Mouse (Mus musculus): ENCODE results near the gene Wdr90. TPM values are rescaled to one million over a fixed set of nuclear protein-coding genes. Genes with fewer than 3 reads are reported as not detected.
"Not testable (repeated sequence)": the region's sequence is repeated elsewhere in the genome, so short reads cannot be mapped to it uniquely, and the experiment has no call there.

The Wdr90 gene
- total RNA-seq, 2 experiments from 2014 or later = 10.0 to 12.5 TPM

DNA sequence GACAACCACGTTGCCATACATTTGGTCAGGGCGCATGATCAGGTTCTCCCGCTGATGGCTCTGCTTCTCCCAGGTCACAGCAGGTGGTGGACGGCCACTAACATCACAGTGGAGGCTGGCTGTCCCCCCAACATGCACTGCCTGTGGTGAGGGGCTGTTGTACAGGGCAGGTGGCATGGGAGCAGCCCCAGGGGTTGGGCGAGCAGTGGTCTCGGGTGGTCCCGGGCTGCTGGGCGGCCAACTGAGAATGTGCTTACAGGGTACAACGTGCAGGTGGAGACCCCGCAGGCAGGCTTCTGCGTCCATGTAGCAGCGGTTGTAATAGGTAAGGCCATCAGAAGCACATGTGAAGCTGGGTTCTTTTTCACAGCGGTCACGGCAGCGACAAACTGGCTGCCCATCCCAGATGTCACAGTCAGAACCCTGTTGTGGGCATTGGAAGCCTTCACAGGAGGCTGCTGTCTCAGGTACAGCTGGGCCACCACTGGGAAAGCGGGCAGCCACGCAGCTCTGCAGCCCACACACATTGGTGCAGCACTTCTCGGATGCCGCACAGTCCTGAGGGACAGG, 17.4 kb upstream of the Wdr90 start:
- ATAC-seq (replicated peaks; ENCODE audit: low FRiP score, poor library complexity, severe bottlenecking) = no peak

DNA sequence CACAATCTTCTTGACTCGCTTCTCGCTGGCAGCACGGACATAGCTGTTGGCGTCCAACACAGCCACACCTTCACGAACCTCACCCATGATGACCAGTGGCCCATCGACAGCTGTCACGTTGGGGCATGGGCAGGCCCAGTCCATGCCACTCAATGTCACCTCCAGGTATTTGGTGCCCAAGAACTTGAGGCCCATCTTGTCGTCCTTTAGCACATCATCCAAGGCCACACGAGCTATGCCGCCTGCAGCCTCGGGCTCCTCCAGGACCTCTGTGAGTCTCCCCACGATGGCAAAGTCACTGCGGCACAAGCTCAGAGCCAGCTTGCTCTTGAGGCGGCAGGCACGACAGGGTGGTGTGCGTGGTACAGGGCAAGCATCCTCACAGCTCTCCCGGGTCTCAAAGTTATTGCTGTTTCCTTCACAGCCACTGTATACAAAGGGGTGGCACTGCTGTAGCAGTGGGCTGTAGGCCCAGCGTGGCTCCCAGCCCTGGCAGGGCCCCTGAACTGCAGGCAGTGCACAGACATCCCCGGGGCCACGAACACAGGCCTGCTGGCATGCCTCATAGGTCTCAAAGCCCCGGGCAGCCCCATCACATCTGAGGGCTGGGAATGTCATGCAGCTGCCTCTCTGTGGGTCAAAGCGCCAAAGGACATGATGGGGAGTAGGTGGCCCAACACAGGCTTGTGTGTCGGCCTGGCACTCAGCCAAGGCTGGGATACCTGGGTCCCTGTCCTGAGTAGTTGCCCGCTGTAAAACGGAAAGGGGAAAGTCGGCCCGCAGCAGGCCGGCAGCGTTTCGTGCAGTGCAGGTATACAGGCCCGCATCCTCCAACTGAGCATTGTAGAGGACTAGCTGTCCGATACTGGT, 16.7 kb upstream of the Wdr90 start:
- ATAC-seq (replicated peaks; ENCODE audit: low FRiP score, poor library complexity, severe bottlenecking) = no peak

DNA sequence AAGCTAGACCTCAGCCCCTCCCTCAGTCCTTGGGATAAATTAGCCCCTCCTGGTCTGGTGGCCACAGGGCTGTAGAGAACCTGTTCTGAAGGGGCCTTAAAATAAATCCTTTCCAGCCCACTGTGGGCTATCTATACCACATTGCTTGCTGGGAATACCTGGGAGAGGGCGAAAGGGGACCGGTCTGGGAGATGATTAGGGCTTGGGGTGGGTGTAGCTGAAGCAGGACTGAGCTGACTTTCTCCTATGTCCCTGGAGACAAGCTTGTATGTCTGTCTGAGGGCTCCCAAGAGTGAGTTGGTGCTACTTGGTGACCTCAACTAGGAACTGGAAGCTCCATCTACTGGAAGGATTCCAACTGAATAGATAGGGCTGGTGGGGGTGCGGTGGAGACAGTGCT, 15.7 kb upstream of the Wdr90 start:
- ATAC-seq (replicated peaks; ENCODE audit: low FRiP score, poor library complexity, severe bottlenecking) = no peak

DNA sequence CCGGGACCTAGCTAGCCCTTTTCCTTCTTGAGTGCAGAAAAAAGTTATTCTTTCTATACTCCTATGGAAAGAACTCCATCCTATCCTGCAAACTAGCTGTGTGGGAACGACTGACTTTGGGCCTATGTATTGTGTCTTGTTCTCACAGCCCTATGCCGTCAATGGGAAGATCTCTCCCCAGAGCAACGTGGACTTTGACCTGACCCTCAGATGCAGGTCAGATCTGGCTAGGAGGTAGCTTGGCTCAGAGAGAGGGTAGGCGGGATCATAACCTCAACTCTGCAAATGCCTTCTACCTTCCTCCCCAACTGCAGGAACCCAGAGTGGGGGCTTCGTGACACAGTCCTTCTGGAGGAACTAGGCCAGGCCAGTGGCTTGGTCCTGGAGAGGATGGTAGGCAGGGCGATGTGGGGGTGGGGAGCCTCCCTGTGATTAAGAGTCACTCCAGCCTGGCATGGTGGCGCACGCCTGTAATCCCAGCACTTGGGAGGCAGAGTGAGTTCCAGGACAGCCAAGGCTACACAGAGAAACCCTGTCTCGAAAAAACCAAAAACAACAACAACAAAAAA, 15.1 kb upstream of the Wdr90 start:
- ATAC-seq (replicated peaks; ENCODE audit: low FRiP score, poor library complexity, severe bottlenecking) = no peak

DNA sequence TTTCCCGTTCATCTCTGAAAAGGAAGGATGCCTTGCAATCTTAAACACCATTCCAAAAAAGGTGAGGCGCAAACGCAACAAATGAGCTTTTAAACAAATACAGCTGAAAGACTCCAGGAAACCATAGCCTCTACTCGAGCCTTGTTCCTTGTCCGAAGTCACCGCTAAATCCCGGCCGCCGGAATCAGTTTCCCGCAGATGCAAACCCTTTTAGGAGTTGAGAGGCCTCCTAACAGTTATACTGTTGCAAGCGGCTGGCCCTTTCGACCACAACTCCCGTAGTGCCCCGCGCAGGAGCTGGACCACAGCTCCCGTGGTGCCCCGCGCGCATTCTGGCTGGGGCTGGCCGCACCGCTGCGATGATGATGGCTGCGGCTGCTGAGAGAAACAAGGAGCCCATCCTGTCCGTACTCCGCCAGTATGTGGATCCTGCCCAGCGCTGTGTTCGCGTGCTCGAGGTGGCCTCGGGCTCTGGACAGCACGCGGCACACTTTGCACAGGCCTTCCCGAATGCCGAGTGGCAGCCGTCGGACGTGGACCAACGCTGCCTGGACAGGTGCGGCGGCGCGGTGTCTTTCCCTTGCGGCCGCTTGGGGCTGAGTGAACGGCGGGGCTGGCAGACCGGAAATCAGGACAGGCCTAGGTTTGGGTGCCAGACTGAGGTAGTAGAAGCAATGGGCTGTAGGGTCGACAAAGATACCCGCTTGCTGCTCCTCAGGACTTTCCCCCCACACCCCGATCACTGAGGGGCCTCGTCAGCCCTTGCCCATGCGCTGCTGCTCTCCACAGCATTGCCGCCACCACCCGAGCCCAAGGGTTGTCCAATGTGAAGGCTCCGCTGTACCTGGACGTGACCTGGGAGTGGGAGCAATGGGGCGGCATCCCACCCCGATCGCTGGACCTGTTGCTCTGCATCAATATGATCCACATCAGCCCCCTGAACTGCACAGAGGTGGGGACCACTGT, 14.2 kb upstream of the Wdr90 start:
- ATAC-seq (replicated peaks; ENCODE audit: low FRiP score, poor library complexity, severe bottlenecking) = peak; percentile 84

DNA sequence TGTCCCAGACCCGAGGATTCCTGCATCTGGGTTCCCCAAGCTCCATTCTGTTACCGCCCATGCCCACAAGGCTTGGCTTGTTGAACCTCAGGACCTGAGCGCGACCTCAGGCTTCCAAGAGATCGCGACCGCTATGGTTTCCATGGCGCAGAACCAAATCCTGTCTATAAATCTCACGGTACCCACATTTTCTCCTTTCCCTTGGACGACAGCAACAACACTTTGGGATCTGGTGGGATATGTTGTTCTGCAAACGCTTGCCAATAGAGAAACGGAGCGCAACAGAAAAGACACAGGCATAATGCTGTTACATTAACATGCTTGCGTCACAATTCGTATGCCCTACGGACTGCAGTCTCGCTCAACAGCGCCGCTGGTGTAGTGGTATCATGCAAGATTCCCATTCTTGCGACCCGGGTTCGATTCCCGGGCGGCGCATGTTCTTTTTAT, 13.4 kb upstream of the Wdr90 start, which contains the start of gene Mettl26:
Mettl26 (plus strand) TSS at position 354 of the 450 bp plus-strand sequence.
- peak; percentile 71 for ATAC-seq (replicated peaks; ENCODE audit: low FRiP score, poor library complexity, severe bottlenecking)

DNA sequence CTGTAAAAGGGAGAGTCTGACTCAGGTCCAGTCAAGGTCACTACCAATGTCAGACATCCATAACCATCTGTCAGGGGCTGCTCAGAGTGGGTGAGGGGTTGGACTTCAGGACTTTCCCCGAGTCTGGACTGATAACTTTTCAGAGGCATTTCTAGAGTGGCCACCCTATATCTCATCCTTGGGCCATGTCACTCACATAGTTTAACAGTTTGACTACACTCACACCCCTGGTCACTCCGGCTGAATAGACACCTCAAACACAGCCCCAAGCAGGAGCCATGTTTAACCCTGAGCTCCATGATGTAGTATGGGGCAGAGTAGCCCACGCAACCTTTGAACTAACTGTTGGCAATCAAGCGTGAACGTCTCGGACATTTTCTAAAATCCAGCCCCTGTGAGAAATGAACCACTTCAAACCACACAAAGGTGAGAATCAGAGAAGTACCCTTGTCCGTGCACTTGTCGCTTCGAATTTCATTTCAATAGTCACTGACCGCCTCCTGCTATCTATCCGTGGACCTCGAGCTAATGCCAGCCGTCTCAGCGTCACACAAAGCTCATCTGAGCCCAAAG, 12.9 kb upstream of the Wdr90 start:
- ATAC-seq (replicated peaks; ENCODE audit: low FRiP score, poor library complexity, severe bottlenecking) = no peak

DNA sequence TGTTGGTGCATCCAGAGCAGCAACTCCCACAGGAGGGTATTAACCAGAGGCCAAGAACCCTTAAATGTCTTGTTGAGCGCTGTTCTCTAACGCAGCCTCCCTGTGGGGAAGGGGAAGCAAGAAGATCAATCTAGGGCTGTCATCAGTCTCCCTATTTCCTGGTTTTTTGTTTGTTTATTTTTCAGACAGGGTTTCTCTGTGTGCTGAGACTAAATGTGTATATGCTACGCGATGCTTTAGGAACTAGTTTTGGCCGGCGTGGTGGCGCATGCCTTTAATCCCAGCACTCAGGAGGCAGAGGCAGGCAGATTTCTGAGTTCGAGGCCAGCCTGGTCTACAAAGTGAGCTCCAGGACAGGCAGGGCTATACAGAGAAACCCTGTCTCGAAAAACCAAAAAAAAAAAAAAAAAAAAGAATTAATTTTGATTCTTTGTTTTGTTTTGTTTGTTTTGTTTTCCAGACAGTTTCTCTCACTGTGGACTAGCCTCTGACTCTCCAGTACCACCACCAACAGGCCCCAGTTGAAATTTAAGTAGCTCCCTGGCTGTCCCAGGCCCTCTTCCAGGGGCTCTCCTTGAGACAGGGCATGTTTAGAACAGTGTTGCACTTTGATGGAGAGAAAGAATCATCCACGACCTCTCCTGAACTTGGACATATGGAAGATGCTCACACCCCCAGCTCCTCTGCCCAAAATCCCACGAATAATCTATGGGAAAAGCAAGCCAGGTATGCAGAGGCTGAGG, 12.3 kb upstream of the Wdr90 start:
- no peak for ATAC-seq (replicated peaks; ENCODE audit: low FRiP score, poor library complexity, severe bottlenecking)

DNA sequence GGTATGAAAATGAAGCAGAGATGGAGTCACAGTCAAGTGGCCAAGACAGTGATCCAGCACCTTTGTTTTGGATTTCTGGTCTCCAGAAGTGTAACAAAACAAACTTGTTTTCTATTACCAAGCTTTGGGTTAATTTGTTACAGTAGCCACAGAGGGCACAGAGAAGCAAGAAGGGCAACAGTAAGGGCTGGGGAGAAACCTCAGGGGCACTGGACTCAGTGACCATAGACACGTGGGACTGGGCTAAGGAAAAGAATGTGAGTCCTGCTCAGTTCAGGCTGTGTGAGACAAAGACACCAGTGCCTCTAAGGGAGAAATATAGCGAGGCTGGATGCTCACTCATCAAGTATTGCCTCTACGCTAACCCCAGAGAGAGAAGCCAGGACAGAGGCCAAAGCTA, 11.4 kb upstream of the Wdr90 start:
- ATAC-seq (replicated peaks; ENCODE audit: low FRiP score, poor library complexity, severe bottlenecking) = no peak

DNA sequence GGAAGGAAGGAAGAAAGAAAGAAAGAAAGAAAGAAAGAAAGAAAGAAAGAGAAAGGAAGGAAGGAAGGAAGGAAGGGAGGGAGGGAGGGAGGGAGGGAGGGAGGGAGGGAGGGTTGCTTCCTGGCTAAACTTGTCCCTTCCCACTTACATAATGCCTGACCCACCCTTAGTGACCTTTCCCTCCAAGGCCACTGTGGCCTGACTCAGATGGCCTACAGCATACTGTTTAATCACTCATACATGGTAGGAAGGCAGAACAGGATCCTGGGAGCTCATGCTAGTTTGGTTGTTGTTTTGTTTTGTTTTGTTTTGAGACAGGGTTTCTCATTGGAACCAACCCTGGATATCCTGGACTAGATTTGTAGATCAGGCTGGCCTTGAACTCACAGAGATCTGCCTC, 10.3 kb upstream of the Wdr90 start:
- not testable (repeated sequence) for ATAC-seq (replicated peaks; ENCODE audit: low FRiP score, poor library complexity, severe bottlenecking)

DNA sequence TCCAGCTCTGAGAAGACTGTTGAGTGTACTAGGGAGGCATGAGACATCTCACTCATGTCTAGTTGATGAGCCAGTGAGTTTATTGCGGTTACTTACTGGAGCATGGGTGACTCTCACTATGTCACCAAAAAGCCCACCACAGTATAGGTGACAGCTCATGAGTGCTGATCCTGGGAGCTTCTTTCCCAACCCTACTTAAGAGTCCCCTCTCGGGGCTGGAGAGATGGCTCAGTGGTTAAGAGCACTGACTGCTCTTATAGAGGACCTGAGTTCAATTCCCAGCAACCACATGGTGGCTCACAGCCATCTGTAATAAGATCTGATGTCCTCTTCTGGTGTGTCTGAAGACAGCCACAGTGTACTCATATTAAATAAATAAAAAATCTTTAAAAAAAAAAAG, 8.7 kb upstream of the Wdr90 start:
- ATAC-seq (replicated peaks; ENCODE audit: low FRiP score, poor library complexity, severe bottlenecking) = no peak

DNA sequence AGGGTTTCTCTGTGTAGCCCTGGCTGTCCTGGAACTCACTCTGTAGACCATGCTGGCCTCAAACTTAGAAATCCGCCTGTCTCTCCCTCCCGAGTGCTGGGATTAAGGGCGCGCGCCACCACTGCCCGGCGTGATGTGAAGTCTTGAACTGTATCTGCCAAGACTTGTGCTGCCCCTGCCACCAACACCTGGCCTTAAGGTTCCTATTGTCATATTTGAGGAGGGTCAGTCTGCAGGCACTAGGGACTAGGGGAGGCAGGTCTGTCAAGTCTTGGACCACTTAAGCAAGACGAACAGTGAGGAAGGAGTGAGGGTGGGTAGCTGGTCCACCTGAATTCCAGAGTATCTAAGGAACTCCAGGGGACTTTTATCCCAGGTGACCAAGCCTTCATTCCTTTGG, 8.2 kb upstream of the Wdr90 start:
- ATAC-seq (replicated peaks; ENCODE audit: low FRiP score, poor library complexity, severe bottlenecking) = no peak

DNA sequence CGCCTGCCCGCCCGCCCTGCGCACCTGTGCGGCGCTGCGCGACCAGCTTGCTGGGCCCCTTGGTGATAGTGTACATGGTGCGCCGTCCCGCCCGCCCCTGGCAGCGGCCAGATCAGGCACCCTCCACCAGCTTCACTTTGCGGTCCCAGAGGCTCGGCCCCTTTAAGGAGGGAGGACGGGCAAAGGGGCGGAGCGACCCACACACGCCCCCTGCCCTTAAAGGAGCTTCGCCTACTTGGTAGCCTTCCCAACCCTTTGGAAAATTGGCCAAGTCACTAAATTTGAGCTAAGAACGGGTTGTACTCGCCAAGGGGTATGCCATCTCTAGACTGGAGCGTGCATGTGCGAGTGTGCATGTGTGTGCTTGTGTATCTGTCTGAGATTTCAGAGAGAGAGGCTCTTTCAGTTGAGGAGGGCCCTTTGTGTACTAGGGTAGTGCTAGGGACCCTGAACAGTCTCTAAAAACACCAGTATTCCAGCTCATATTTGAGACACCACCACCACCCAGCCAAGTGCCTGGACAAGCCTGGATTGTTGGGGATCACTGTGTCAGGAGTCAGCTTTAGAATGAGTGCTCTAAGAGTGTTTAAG, 7.4 kb upstream of the Wdr90 start, which contains the start of gene Mcrip2:
Mcrip2 (minus strand) TSS at position 164 of the 591 bp plus-strand sequence.
- no peak for ATAC-seq (replicated peaks; ENCODE audit: low FRiP score, poor library complexity, severe bottlenecking)

DNA sequence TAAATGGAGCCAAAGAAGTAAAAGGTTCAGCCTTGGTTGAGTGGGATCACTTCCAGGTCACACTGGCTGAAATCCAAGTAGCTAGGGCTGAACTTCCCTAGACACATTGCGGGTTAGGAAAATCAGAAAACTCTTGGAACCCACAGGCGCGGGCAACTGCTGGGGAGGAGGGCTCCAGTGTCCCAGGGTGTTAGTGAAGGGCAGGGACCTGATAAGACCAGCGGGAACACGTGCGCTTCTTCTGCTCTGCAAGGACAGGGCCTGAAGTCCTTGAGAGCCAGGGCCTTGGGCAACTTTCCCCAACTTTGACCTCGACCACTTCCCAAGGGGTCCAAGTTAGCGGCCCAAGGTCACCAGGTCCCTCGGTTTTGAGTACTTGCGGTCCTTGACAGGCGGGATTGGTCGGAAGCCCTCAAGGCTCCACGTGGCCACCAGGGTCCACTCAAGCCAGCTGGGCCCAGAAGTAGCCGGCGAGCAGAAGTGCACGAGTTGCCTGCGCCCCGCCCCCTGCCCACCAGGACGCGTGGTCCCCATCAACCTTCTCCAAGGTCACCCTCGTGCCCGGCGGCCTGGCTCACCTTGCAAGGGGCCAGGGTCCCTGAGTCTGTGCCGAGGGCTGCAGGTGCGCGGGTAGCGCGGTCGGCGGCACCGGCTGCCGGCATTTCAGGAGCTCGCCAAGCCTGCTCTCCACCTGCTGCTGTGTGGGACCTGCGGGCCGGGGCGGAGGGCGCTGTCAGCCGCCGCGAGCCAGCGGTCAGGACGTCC, 6.7 kb upstream of the Wdr90 start:
- ATAC-seq (replicated peaks; ENCODE audit: low FRiP score, poor library complexity, severe bottlenecking) = 0 out of 2 replicates have a peak, but pooled peaks have one; percentile 15

DNA sequence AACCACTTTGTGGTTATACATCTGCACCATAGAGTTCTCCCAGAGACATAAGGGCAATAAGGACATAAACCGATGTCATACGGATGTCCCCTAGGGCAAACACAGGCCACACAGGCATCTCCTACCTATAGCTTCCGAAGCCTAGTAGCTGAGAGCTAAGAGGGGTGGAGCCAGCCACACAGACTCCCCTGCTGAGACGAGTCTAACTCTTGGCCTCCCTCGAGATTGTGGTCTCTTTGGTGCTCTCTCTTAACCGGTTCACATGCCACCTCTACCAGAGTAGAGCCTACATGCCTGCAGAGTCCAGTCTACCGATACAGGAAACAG, 6.2 kb upstream of the Wdr90 start:
- ATAC-seq (replicated peaks; ENCODE audit: low FRiP score, poor library complexity, severe bottlenecking) = no peak

DNA sequence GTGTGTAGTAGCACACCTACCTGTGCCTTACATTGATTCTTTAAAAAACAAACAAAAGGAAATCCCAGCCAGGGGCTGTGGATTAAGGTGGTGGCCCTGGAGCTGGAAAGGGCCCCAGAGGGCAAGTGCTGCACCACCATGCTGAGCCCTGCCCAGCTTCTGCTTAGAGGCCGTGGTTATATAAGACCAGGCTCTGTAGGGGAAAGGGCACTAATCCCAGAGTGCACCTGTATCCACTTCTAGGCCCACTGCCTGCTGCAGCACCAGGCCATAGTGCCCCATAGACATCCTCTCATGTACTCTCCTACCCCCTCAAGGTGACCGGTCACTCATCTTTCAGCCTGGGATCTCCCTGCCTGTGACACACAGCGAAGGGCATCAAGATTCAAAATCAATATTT, 4.9 kb upstream of the Wdr90 start:
- ATAC-seq (replicated peaks; ENCODE audit: low FRiP score, poor library complexity, severe bottlenecking) = no peak

DNA sequence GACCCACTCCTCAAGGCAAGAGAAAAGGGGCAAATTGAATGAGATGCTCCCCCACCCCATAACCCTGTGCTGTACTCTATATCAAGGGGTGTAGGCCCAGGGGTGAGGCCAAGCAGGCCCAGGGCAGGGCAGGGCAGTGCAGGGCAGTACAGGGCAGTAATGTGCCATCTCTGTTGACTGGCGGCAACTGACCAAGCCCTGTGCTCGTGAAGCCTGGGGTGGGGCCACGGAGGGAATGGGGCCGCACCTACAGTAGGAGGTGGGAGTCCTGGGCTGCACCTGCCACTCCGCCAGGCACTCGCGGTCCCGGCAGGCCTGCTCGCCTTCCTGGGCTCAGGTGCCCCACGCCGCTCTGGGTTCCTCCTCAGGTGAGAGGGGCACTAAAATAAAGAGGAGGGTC, 4.0 kb upstream of the Wdr90 start:
- ATAC-seq (replicated peaks; ENCODE audit: low FRiP score, poor library complexity, severe bottlenecking) = no peak

DNA sequence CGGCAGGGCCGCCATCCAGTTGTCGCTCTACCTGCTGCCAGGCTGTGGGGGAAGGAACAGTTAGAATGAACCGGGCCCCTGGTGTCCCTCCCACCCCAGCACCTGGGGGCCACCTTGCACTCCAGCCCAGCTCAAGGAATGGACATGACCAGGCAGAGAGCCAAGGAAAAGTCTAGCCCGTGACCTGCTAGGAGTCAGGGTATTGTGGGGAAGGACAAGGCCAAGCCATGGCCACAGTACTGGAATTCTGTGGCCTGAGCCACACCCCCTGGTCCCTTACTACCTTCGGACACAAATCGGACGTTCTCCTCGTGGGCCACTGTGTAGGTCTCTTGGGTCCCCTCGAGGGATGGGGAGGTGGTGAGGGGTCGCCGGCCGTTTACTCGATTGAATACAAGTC, 3.0 kb upstream of the Wdr90 start:
- no peak for ATAC-seq (replicated peaks; ENCODE audit: low FRiP score, poor library complexity, severe bottlenecking)

Data from erythroblast, adult 5-6 weeks (primary cell).